Mouse (Mus musculus): ENCODE measurements around the gene Elovl5. TPM values are rescaled to one million over a fixed set of nuclear protein-coding genes. Genes with fewer than 3 reads are reported as not detected.
A peak's percentile ranks its signal among the peaks of the same experiment; 100 is the strongest.

The Elovl5 gene
- total RNA-seq, 2 experiments from 2014 or later: 10.5 to 10.9 TPM

DNA sequence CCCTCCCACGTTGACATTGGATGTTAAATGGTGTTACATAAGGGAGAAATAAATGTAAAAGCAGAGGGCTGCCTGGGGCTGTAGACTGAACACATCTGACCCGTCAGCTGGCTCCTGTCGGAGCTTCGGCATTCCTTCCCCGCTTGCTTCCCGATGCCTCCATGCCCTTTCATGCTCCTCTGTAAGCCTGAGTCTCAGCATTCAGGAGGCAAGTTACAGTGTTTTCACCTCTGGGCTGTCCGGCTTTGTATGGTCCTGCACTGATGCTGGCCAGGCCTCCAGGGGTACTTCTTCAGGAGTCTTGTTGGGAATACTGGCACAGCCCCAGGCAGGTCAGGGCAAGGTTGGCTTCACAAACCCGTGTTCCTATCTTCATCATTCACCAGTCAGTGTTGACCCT lies 72.5 kb downstream of the Elovl5 start:
- no peak for ATAC-seq (replicated peaks; ENCODE audit: low FRiP score, poor library complexity, severe bottlenecking)

DNA sequence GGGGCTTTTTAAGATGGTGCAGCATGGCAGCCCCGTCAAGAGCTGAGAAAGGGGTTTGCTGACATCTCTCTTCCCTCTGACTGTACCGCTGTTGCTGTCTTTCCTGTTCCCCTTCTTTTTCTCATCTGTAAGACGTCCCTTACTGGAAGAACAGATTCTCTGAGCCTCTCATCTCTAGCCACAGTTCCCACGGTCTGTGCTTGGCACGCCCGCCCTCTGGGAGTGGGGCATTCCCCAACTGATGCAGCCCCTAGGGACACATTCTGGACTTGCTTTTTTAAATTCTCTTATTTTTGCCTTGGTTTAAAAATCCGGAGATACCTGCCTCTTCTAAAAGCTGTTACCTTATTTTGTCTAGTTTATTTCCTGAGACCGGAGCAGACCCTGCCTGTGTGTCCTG lies 73.1 kb downstream of the Elovl5 start:
- no peak for ATAC-seq (replicated peaks; ENCODE audit: low FRiP score, poor library complexity, severe bottlenecking)

GRCm38 (mm10) chr9:77991650-77992049 lies 74.5 kb downstream of the Elovl5 start:
- no peak for ATAC-seq (replicated peaks; ENCODE audit: low FRiP score, poor library complexity, severe bottlenecking)

DNA sequence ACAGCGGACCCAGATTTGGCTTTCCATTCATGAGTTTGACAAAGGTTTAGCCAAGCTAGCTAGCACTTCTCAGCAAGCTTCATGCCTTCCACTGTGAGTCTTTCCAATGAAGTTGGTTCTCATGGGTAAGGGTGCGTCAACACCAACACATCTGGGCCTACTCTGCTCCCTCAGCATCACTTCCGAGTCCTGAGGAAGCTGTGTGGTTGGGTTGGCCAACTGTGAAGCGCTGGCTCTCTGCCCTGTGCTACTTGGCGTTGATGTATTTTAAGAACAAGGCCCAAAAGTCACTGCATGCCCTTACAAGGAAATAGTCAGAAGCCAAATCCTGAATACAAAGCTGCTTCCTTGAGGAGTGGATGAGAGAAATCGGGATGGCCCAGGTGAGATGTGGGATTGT lies 75.1 kb downstream of the Elovl5 start:
- no peak for ATAC-seq (replicated peaks; ENCODE audit: low FRiP score, poor library complexity, severe bottlenecking)

DNA sequence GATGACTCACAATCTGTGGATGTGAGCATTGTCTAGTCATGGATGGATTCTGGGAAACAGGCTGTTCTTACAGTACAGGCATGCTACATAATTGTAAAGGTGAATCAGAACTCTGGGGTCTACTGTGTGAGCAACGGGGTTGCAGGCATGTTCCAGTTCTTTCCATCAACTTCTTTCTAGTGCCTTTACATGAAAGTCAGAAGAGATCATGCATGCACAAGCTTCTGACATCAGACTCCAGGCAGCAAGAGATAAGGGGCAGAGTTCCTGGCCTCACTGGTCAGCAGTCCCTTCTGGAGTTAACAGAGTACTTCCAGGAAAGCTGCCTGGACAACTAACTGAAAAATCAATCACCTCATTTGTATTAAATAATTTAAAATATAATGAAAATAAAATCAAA lies 75.9 kb downstream of the Elovl5 start:
- peak; percentile 76 for ATAC-seq (replicated peaks; ENCODE audit: low FRiP score, poor library complexity, severe bottlenecking)

GRCm38 (mm10) chr9:77993538-77994255 lies 76.5 kb downstream of the Elovl5 start:
- ATAC-seq (replicated peaks; ENCODE audit: low FRiP score, poor library complexity, severe bottlenecking): peak; percentile 91

DNA sequence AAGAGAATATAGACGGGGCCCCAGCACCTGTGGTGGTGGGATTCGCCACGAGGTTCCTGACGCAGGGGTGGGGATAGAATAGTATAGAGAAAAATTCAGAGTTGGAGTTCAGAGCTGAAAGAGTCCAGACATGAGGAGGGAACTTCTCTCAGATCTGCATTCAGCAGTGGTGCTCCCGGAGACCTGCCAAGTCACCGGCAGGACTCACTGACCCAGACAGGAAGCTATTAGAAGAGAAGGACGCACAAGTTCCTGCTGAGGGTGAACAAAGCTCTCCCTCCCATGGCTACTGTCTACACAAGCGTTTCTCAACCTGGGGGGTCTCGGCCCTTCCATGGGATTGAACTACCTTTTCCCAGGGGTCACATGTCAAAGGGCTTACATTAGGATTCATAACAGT lies 78.1 kb downstream of the Elovl5 start:
- ATAC-seq (replicated peaks; ENCODE audit: low FRiP score, poor library complexity, severe bottlenecking): no peak

DNA sequence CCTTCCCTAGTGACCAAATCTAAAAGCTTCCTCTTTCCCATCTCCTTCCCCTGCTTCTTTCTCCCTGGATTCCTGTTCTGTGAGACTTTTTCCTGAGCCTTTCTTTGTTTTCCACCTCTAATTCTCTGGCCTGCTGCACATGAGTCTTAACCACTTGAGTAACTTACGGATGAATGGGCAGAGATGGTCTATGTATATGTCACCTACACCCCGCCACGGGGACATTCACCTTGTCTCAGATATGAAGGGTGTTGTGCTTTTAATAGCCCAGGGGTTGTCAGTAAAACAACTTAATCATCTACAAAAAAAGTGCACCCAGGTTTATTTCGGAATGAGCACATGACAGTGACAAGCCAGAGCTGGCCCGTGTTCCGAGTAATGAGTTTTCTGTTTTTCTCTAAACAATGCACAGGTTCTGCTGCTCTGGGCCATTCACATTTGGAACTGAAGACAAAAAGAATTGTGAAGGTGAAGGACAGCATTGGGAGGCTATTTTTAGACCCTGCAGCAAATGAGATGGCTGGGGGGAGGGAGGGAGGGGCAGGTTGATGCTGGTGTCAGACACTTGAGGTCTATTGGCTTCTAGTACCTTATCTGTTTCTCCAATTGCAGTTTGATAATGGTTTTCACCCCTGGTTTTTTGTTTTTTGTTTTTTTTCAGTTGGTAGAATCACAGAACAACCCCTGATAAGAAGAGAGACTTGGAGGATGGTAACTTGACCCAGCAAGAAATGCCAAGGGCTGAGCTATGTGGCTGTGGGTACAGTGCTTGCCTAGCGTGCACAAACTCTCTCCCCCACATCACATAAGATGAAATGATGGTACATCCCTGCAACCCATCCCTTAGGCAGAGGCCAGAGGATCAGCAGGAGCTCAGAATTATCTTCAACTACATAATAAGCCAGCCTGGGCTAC lies 83.7 kb downstream of the Elovl5 start:
- no peak for ATAC-seq (replicated peaks; ENCODE audit: low FRiP score, poor library complexity, severe bottlenecking)

DNA sequence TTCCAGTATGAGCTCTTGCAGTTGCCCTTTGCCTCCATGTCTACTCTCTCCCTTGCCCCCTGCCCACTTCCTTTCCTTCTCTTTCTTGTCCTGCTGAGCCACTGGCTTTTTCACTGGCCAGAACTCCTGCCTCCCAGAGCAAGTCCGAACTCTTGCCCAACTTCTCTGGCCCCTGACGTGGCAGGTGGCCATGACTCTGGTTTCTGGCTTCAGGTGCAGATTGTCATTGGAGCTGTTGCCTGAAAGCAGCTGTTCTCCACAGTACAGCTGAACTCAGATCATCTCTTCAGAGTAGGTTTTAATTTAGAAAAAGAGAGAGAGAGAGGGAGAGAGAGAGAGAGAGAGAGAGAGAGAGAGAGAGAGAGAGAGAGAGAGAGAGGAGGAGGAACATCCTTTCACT lies 86.1 kb downstream of the Elovl5 start:
- no peak for ATAC-seq (replicated peaks; ENCODE audit: low FRiP score, poor library complexity, severe bottlenecking)

- peak; percentile 71; the same call in 1 of the 2 replicates for ATAC-seq (replicated peaks; ENCODE audit: low FRiP score, poor library complexity, severe bottlenecking)
These were observed 88.3 kb downstream of the Elovl5 start for GRCm38 (mm10) chr9:78005481-78005880.

DNA sequence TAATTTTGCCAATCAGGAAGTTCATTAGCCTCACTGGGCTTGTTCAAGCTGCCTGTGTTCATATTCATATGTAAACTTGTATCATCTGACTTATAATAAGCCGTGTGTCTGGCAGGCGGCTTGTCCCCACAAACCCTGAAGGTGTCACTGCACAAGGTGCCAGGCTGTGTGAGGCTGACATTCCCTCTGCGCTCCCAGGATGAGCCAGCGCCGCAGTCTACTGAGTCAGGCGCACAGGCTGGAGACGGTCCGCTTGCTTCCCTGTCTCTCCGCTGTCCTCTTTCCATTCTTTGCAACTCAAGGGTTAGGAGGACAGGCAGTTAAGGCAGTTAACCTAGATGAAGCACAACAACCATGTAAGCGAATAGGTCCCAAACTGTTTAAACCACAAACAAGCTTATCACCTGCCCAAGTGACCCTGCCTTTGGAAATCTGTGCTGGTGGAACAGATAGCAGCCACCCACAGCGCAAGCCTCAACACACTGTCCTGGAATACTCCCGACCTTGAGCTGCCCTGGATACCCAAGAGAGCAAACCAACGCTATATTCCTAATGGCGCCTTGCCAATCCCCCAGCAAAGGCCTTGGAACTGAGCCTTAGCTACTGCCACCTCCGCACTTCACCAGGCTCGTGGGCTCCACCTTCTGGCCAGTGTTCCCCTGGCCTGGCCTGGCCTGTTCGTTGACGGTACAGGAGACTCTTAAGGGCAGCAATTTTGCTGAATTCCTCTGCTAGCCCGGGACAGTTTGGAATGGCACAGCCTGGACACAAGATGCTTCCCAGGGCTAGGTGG lies 89.2 kb downstream of the Elovl5 start:
- peak; percentile 84 for ATAC-seq (replicated peaks; ENCODE audit: low FRiP score, poor library complexity, severe bottlenecking)

DNA sequence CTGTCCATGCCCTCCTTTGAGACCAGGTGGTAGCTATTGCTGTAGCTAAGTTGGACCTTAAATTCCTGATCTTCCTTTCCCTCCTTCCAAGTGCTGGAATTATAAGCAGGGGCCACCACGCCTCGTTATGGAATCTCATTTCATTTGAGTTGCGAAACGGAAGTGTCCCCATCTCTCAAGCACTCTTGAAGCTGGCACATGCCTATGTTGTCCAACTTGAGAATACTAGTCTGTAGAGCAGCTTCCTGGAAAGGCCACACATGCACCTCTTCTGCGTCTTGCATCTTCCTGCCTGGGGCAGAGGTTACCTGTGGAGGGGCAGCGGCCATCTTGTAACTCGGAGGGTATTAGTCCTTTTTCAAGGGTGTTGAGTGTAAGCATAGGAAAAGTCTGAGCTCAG lies 92.2 kb downstream of the Elovl5 start:
- ATAC-seq (replicated peaks; ENCODE audit: low FRiP score, poor library complexity, severe bottlenecking): no peak

GRCm38 (mm10) chr9:78010187-78010586 lies 93.0 kb downstream of the Elovl5 start:
- no peak for ATAC-seq (replicated peaks; ENCODE audit: low FRiP score, poor library complexity, severe bottlenecking)

DNA sequence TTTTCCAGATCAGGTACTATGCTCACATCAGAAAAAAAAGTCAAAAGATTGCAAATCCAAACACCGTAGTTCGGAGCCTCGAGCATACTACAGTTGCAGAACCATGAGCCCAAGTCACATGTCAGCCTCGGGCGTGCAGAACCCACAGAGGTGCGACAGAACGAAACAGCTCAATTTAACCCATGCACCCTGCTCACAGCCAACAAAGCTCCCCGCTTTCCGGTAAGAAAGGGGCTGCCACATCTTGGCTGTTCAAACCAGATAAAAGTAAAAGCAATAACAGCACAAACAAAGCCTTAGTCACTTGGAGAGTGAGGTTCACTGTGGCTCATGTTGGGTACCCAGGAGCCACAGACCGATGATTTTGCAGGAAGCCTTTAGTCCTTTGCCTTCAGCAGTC lies 93.5 kb downstream of the Elovl5 start:
- no peak for ATAC-seq (replicated peaks; ENCODE audit: low FRiP score, poor library complexity, severe bottlenecking)

GRCm38 (mm10) chr9:78012066-78012465 lies 94.9 kb downstream of the Elovl5 start:
- no peak for ATAC-seq (replicated peaks; ENCODE audit: low FRiP score, poor library complexity, severe bottlenecking)

- no peak for ATAC-seq (replicated peaks; ENCODE audit: low FRiP score, poor library complexity, severe bottlenecking)
These were observed 95.5 kb downstream of the Elovl5 start for GRCm38 (mm10) chr9:78012681-78013080.

- ATAC-seq (replicated peaks; ENCODE audit: low FRiP score, poor library complexity, severe bottlenecking): 0 out of 2 replicates have a peak, but pooled peaks have one; percentile 35
These were observed 96.6 kb downstream of the Elovl5 start for GRCm38 (mm10) chr9:78013813-78014212.

DNA sequence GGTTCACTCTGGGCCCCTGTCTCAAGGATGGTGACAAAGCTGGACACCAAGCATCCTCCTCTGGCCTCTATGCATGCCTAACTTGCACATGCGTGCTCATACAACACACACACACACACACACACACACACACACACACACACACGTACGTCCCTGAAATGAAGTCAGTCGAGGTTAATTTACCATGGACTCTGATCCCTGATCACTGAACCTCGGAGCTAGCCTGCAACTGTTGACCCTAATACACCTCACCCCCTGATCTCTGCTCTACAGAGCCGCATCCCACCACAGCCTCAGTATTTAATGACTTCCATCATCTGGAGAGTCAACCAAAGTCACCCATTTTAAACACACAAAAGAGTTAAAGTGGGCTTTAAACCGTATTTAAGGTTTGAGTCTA lies 98.7 kb downstream of the Elovl5 start:
- ATAC-seq (replicated peaks; ENCODE audit: low FRiP score, poor library complexity, severe bottlenecking): no peak

- no peak for ATAC-seq (replicated peaks; ENCODE audit: low FRiP score, poor library complexity, severe bottlenecking)
These were observed 99.1 kb downstream of the Elovl5 start for GRCm38 (mm10) chr9:78016288-78016687.

DNA sequence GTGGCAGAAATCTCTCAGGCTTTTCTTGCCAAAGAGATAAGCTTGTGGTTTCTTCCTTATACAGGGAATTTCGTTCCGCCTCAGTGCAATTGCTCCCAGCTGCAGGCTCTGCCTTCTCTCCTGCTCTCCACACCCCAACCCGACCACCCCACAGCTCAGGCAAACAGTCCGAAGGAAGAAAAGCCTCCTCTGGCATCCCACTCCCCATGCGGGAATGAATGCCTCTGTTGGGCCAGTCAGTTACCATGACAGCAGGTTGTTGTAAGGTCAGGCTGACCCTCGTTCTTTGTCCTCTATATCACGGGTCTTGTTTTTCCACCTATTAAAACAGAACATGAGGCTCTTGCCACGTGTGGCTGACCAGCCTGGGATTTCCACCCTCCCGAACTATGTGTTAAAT lies 104.1 kb downstream of the Elovl5 start:
- ATAC-seq (replicated peaks; ENCODE audit: low FRiP score, poor library complexity, severe bottlenecking): no peak

Data from erythroid progenitor cell, adult 5-6 weeks (primary cell).